ENCODE assay signal across 28 mouse cellular contexts in the genomic region with DNA sequence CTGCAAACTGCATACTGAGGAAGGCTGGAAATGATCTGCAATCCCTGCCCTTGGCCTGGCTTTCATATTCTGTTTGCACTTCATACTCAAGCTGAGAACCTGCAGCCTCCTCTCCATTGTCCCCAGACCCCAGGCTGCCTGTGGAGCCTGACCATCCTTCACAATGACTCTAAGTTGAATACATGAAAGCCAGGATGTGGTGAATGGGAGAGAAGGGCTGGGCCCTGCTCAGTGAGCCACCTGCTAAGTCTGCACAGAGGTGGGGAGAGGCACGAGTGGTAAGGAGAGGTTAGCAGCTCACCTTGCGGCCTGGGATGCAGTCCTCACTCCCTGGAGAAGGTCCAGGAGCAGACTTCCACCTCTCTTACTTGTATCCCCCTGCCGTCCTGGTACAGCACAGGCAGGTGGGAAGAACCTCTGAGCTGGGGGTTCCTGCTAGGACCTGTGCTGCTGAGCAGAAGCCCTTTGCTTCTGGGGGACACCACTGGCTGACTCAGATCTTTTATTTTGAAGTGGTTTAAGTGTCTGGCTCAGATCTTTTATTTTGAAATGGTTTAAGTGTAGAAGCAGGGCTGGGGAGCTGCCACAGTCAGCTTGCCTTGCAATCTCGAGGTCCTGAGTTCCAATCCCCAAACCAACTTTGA. TPM values are rescaled to one million over a fixed set of nuclear protein-coding genes. Genes with fewer than 3 reads are reported as not detected.
DNase-seq lines count a peak whose midpoint lies in the region; ATAC-seq lines count a peak whose summit lies in the region.
"Had no signal": no experiment of that assay in that cellular context is flagged by ENCODE, and none has a peak within 500 bp of the region (broad histone marks: within the 10 kb centered on the region; RNA-seq: fewer than 3 reads in every experiment).

No protein-coding gene starts in this region.

- 51% methylated on average over 4 of the region's 4 CpGs for WGBS in forebrain, embryonic 10.5 days
- 50% methylated on average over 4 of the region's 4 CpGs for WGBS in forebrain, embryonic 13.5 days
- 54% methylated on average over 4 of the region's 4 CpGs for WGBS in heart, embryonic 12.5 days
- 61% methylated on average over 4 of the region's 4 CpGs for WGBS in kidney, embryonic 16.5 days
- 49% methylated on average over 4 of the region's 4 CpGs for WGBS in embryonic facial prominence, embryonic 10.5 days

- no peak overlapping the region for H3K4me3 ChIP-seq in forebrain, embryonic 10.5 days
- no peak overlapping the region for H3K4me3 ChIP-seq in forebrain, embryonic 13.5 days
- no peak overlapping the region for H3K4me3 ChIP-seq in heart, embryonic 12.5 days
- H3K4me3 ChIP-seq in kidney, embryonic 16.5 days (ENCODE audit: low read length), result no peak overlapping the region
- no peak overlapping the region for H3K4me3 ChIP-seq in embryonic facial prominence, embryonic 10.5 days
- H3K4me3 ChIP-seq: embryonic facial prominence, embryonic 13.5 days; erythroblast, embryonic 14.5 days; hindbrain, embryonic 13.5 days; limb, embryonic 13.5 days; liver, embryonic 12.5 days; midbrain, embryonic 12.5 days had no signal

- H3K4me2 ChIP-seq in forebrain, embryonic 13.5 days, result no peak overlapping the region
- H3K4me2 ChIP-seq in heart, embryonic 12.5 days, result no peak overlapping the region
- H3K4me2 ChIP-seq in kidney, embryonic 16.5 days (replicated peaks; ENCODE audit: low read depth, low read length), result no peak overlapping the region
- H3K4me2 ChIP-seq: embryonic facial prominence, embryonic 13.5 days; hindbrain, embryonic 13.5 days; limb, embryonic 13.5 days; liver, embryonic 12.5 days; midbrain, embryonic 12.5 days had no signal

- no peak for ATAC-seq in forebrain, embryonic 13.5 days
- ATAC-seq in heart, embryonic 12.5 days (ENCODE audit: insufficient number of reproducible peaks, low FRiP score), result no peak
- ATAC-seq in kidney, embryonic 16.5 days (ENCODE audit: low FRiP score, low TSS enrichment), result no peak
- ATAC-seq: forebrain, embryonic 14.5 days; liver, embryonic 12.5 days had no signal

- 0 out of 2 replicates have a peak overlapping the region, but pooled peaks have one; percentile 6 for H3K27ac ChIP-seq in forebrain, embryonic 10.5 days
- H3K27ac ChIP-seq in forebrain, embryonic 13.5 days, result no peak overlapping the region
- peak overlapping the region; percentile 79; the same call in 1 of the 2 replicates for H3K27ac ChIP-seq in heart, embryonic 12.5 days (ENCODE audit: poor library complexity, severe bottlenecking)
- peak overlapping the region; percentile 62; the same call in 1 of the 2 replicates for H3K27ac ChIP-seq in kidney, embryonic 16.5 days (ENCODE audit: low read length)
- no peak overlapping the region for H3K27ac ChIP-seq in embryonic facial prominence, embryonic 10.5 days (replicated peaks)
- H3K27ac ChIP-seq: embryonic facial prominence, embryonic 13.5 days; hindbrain, embryonic 13.5 days; limb, embryonic 13.5 days; liver, embryonic 12.5 days; midbrain, embryonic 12.5 days had no signal

- 0 out of 2 replicates have a peak, but pooled peaks cover 4% of the 10 kb centered on the region for H3K4me1 ChIP-seq in forebrain, embryonic 10.5 days
- no peaks in the 10 kb centered on the region for H3K4me1 ChIP-seq in forebrain, embryonic 13.5 days
- H3K4me1 ChIP-seq in heart, embryonic 12.5 days (replicated peaks), result peaks cover 24% of the 10 kb centered on the region
- H3K4me1 ChIP-seq in kidney, embryonic 16.5 days (ENCODE audit: insufficient read depth, low read length), result peaks cover 4% of the 10 kb centered on the region; the same call in 1 of the 2 replicates
- H3K4me1 ChIP-seq in embryonic facial prominence, embryonic 10.5 days, result no peaks in the 10 kb centered on the region
- H3K4me1 ChIP-seq: embryonic facial prominence, embryonic 13.5 days; hindbrain, embryonic 13.5 days; liver, embryonic 12.5 days; midbrain, embryonic 12.5 days had no signal

- no peak overlapping the region for H3K9ac ChIP-seq in forebrain, embryonic 13.5 days
- no peak overlapping the region for H3K9ac ChIP-seq in heart, embryonic 12.5 days
- H3K9ac ChIP-seq in kidney, embryonic 16.5 days (replicated peaks; ENCODE audit: low read length), result no peak overlapping the region
- H3K9ac ChIP-seq: embryonic facial prominence, embryonic 13.5 days; hindbrain, embryonic 13.5 days; limb, embryonic 13.5 days; liver, embryonic 12.5 days; midbrain, embryonic 12.5 days had no signal

- no peaks in the 10 kb centered on the region for H3K36me3 ChIP-seq in forebrain, embryonic 10.5 days (replicated peaks)
- H3K36me3 ChIP-seq in forebrain, embryonic 13.5 days (ENCODE audit: poor library complexity, severe bottlenecking), result no peaks in the 10 kb centered on the region
- peaks cover 4% of the 10 kb centered on the region; the same call in 1 of the 2 replicates for H3K36me3 ChIP-seq in heart, embryonic 12.5 days
- H3K36me3 ChIP-seq in kidney, embryonic 16.5 days (ENCODE audit: insufficient read depth, low read length), result no peaks in the 10 kb centered on the region
- no peaks in the 10 kb centered on the region for H3K36me3 ChIP-seq in embryonic facial prominence, embryonic 10.5 days (replicated peaks)
- H3K36me3 ChIP-seq: embryonic facial prominence, embryonic 13.5 days; hindbrain, embryonic 13.5 days; limb, embryonic 13.5 days; liver, embryonic 12.5 days; midbrain, embryonic 12.5 days had no signal

- DNase-seq in forebrain, embryonic 10.5 days (ENCODE audit: extremely low spot score, low spot score), result no peak
- DNase-seq in heart, postnatal 25 days (ENCODE audit: low spot score), result no peak
- DNase-seq in kidney, postnatal 36 days, result no peak
- peak; percentile 67 for DNase-seq in ZHBTc4 (ENCODE audit: low read depth, low spot score)
- DNase-seq in embryonic facial prominence, embryonic 10.5 days (ENCODE audit: low spot score), result no peak
- DNase-seq: adrenal gland, adult 2 months; cerebellum, adult 2 months; cerebellum, postnatal 25 days; kidney, adult 11 months; layer of hippocampus, adult 9-11 months; lung, adult 18-20 months; lung, postnatal 14 days; right cerebral cortex, postnatal 25 days; spleen, adult 18-20 months had no signal

- no peaks in the 10 kb centered on the region for H3K9me3 ChIP-seq in forebrain, embryonic 10.5 days
- H3K9me3 ChIP-seq in forebrain, embryonic 13.5 days (replicated peaks), result no peaks in the 10 kb centered on the region
- H3K9me3 ChIP-seq in heart, embryonic 12.5 days (replicated peaks), result no peaks in the 10 kb centered on the region
- no peaks in the 10 kb centered on the region for H3K9me3 ChIP-seq in kidney, embryonic 16.5 days (ENCODE audit: low read length)
- no peaks in the 10 kb centered on the region for H3K9me3 ChIP-seq in embryonic facial prominence, embryonic 10.5 days
- H3K9me3 ChIP-seq: embryonic facial prominence, embryonic 13.5 days; hindbrain, embryonic 13.5 days; limb, embryonic 13.5 days; liver, embryonic 12.5 days; midbrain, embryonic 12.5 days had no signal

- H3K27me3 ChIP-seq in forebrain, embryonic 10.5 days (ENCODE audit: poor library complexity, severe bottlenecking), result no peaks in the 10 kb centered on the region
- no peaks in the 10 kb centered on the region for H3K27me3 ChIP-seq in forebrain, embryonic 13.5 days
- no peaks in the 10 kb centered on the region for H3K27me3 ChIP-seq in heart, embryonic 12.5 days (replicated peaks)
- no peaks in the 10 kb centered on the region for H3K27me3 ChIP-seq in kidney, embryonic 16.5 days (ENCODE audit: insufficient read depth, low read length)
- no peaks in the 10 kb centered on the region; the same call in 1 of the 2 replicates for H3K27me3 ChIP-seq in embryonic facial prominence, embryonic 10.5 days (replicated peaks; ENCODE audit: low read depth, poor library complexity, severe bottlenecking)
- H3K27me3 ChIP-seq: hindbrain, embryonic 13.5 days; liver, embryonic 12.5 days; midbrain, embryonic 12.5 days had no signal

- intact Hi-C loops in heart, postnatal 25 days (cut with DNase I), result loop anchor here (1.0 to 2.0 kb wide), 2 partner anchors 41 to 177 kb away; no protein-coding TSS in a partner anchor

RNA-seq across cellular contexts. Expression of gene Dysf, which starts 51.5 kb away (rescaled TPM):
- 3.9 and 4.6 TPM in 2 replicates for polyA plus RNA-seq in forebrain, embryonic 10.5 days (2016; fragmentation: Nextera tagmentation; extraction: Ambion mirVana)
- 1.3 and 2.1 TPM in 2 replicates for polyA plus RNA-seq in forebrain, embryonic 13.5 days (2015; fragmentation: Nextera tagmentation; extraction: Ambion mirVana)
- 17.6 and 17.9 TPM in 2 replicates for polyA plus RNA-seq in heart, embryonic 12.5 days (2016; fragmentation: Nextera tagmentation; extraction: Ambion mirVana)
- total RNA-seq in heart, postnatal 25 days (2021), result 100 to 1,000 TPM; 111 to 119 TPM
- polyA plus RNA-seq in kidney, embryonic 16.5 days (2015; fragmentation: Nextera tagmentation; extraction: Ambion mirVana), result 16.8 and 17.2 TPM in 2 replicates
- polyA plus RNA-seq in embryonic facial prominence, embryonic 10.5 days (2016; fragmentation: Nextera tagmentation; extraction: Ambion mirVana), result 5.4 and 6.0 TPM in 2 replicates
- total RNA-seq: granulocyte monocyte progenitor cell, adult 5-6 weeks; megakaryocyte, adult 5-6 weeks; monocyte, adult 5-6 weeks; neutrophil, adult 5-6 weeks had no signal

Comparison
In these comparisons a context has a peak if more than half of its experiments do, and no peak if none do; other contexts are left out.
1. H3K27ac ChIP-seq: peak in forebrain, embryonic 10.5 days (single experiment), heart, embryonic 12.5 days (single experiment) and kidney, embryonic 16.5 days (single experiment); none in forebrain, embryonic 13.5 days (single experiment) and embryonic facial prominence, embryonic 10.5 days (single experiment).